Mouse (Mus musculus) hindbrain, embryonic 14.5 days (tissue): ENCODE results near the gene Dnajc8. TPM values are rescaled to one million over a fixed set of nuclear protein-coding genes. Genes with fewer than 3 reads are reported as not detected.
"Not testable (repeated sequence)": the region's sequence is repeated elsewhere in the genome, so short reads cannot be mapped to it uniquely, and the experiment has no call there.

Experiments used
- ATAC-seq: fragments of 200-750 bp; cut with Nextera tagmentation; 2 replicates; pipeline ENCODE4 v1.8.0; 2017; ENCODE audit warnings: moderate number of reproducible peaks, mild to moderate bottlenecking, moderate TSS enrichment, moderate library complexity; ENCODE audit not compliant: low FRiP score
- DNase-seq: peaks from one replicate; pipeline ENCODE4 v3.0.0-alpha.2; 2015; ENCODE audit warnings: low spot score
- H3K27ac ChIP-seq: fragments of 300-500 bp; sonication (generic); 2 replicates; pipeline ENCODE4 v1.5.1; 2014; ENCODE audit warnings: mild to moderate bottlenecking, moderate library complexity
- H3K27me3 ChIP-seq: fragments of 300-500 bp; sonication (generic); 2 replicates; pipeline ENCODE4 v1.6.1; 2014; ENCODE audit warnings: mild to moderate bottlenecking, low read length, mixed read lengths; ENCODE audit not compliant: control insufficient read depth, insufficient read depth
- H3K36me3 ChIP-seq: fragments of 300-500 bp; sonication (generic); replicated peaks from 2 replicates; pipeline ENCODE4 v1.6.1; 2014; ENCODE audit not compliant: control insufficient read depth, insufficient read depth
- H3K4me1 ChIP-seq: fragments of 300-500 bp; sonication (generic); replicated peaks from 2 replicates; pipeline ENCODE4 v1.6.1; 2014; ENCODE audit warnings: antibody characterized with exemption, low read length, mixed read lengths; ENCODE audit not compliant: control insufficient read depth, insufficient read depth
- H3K4me2 ChIP-seq: fragments of 300-500 bp; sonication (generic); replicated peaks from 2 replicates; pipeline ENCODE4 v1.6.1; 2014; ENCODE audit warnings: mild to moderate bottlenecking, moderate library complexity
- H3K4me3 ChIP-seq: fragments of 300-500 bp; sonication (generic); replicated peaks from 2 replicates; pipeline ENCODE4 v1.5.1; 2014; ENCODE audit warnings: mild to moderate bottlenecking, low read length
- H3K9ac ChIP-seq: fragments of 300-500 bp; sonication (generic); 2 replicates; pipeline ENCODE4 v1.6.1; 2014
- H3K9me3 ChIP-seq: fragments of 300-500 bp; sonication (generic); 2 replicates; pipeline ENCODE4 v1.6.1; 2016; ENCODE audit warnings: low read length; ENCODE audit not compliant: control insufficient read depth
- WGBS: fragments of 180-500 bp; shearing (Covaris S2); extraction: QIAGEN DNeasy Blood & Tissue Kit; methylation state at CpG from one replicate; pipeline ENCODE4 v1.1.7; 2014; 5-methylcytosine and 5-hydroxymethylcytosine counted together
- polyA plus RNA-seq: library from polyadenylated mRNA; unstranded; fragments of >200 nt; fragmentation: Nextera tagmentation; extraction: Ambion mirVana; gene quantifications from 2 replicates; pipeline ENCODE4 v1.2.1, GENCODE M21; 2014

The Dnajc8 gene
- polyA plus RNA-seq, 1 experiment from 2014 or later: 136 TPM

GRCm38 (mm10) chr4:132554221-132554620 is 18.9 kb downstream of the Dnajc8 start:
- H3K4me3 ChIP-seq: no peak overlapping the region
- H3K36me3 ChIP-seq: peaks cover 53% of the 10 kb centered on the region
- DNase-seq (no peak), ATAC-seq (no peak)
- no peaks in the 10 kb centered on the region for H3K9me3 ChIP-seq
- H3K4me1 ChIP-seq: no peaks in the 10 kb centered on the region
- WGBS: 76% methylated on average over 5 of the region's 5 CpGs
- H3K27ac ChIP-seq: no peak overlapping the region
- H3K9ac ChIP-seq: no peak overlapping the region
- no peaks in the 10 kb centered on the region for H3K27me3 ChIP-seq
- H3K4me2 ChIP-seq: no peak overlapping the region

GRCm38 (mm10) chr4:132554653-132555052 is 19.3 kb downstream of the Dnajc8 start:
- H3K4me3 ChIP-seq: no peak overlapping the region
- H3K27ac ChIP-seq: no peak overlapping the region
- ATAC-seq: no peak
- no peak overlapping the region for H3K9ac ChIP-seq
- WGBS: 82% methylated on average over 8 of the region's 8 CpGs
- peaks cover 49% of the 10 kb centered on the region for H3K36me3 ChIP-seq
- no peak for DNase-seq
- no peaks in the 10 kb centered on the region for H3K27me3 ChIP-seq
- no peak overlapping the region for H3K4me2 ChIP-seq
- no peaks in the 10 kb centered on the region for H3K9me3 ChIP-seq
- H3K4me1 ChIP-seq: no peaks in the 10 kb centered on the region

DNA sequence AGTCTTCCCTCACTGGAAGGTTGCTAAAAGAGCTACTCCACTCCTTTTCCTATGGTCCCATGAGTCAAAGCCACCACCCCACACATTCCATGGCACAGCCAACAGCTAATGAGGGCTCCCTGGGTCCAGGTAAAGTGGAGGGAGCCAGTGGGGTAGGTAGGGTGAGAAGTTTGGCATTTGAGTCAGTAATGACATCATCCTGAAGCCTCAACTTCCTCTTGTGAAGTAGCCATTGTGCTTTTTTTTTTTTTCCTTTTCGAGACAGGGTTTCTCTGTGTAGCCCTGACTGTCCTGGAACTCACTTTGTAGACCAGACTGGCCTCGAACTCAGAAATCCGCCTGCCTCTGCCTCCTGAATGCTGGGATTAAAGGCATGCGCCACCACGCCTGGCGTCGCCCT is 20.2 kb downstream of the Dnajc8 start:
- not testable (repeated sequence) for ATAC-seq, H3K27ac ChIP-seq, H3K4me1 ChIP-seq, H3K4me2 ChIP-seq, DNase-seq, H3K9ac ChIP-seq, H3K27me3 ChIP-seq, H3K9me3 ChIP-seq, H3K4me3 ChIP-seq
- WGBS: 92% methylated on average over 7 of the region's 7 CpGs
- H3K36me3 ChIP-seq: peaks cover 40% of the 10 kb centered on the region

DNA sequence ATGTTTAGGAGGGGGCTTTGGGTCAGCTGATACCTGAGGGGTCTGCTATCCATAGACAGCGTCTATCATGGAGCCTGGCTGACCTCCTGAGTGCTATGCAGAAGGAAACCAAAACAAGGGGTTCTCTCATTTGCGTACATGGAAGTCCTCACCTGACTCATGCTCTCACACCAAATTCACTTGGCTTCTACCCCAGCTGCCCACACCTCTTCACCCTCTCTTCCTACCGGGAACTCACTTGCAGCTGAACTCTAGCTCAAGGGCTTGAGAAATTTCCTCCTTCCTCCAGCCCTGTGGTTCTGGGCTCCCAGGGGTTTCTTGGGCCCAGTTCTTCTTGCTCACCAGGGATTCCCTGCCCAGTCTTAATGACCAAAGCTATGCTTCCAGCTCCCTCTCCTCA is 27.9 kb downstream of the Dnajc8 start:
- H3K9ac ChIP-seq: no peak overlapping the region
- H3K4me1 ChIP-seq: no peaks in the 10 kb centered on the region
- H3K4me2 ChIP-seq: no peak overlapping the region
- H3K4me3 ChIP-seq: no peak overlapping the region
- H3K36me3 ChIP-seq: no peaks in the 10 kb centered on the region
- ATAC-seq (no peak), DNase-seq (no peak)
- H3K27ac ChIP-seq: no peak overlapping the region
- H3K27me3 ChIP-seq: no peaks in the 10 kb centered on the region
- H3K9me3 ChIP-seq: no peaks in the 10 kb centered on the region
- 83% methylated on average over 3 of the region's 3 CpGs for WGBS

DNA sequence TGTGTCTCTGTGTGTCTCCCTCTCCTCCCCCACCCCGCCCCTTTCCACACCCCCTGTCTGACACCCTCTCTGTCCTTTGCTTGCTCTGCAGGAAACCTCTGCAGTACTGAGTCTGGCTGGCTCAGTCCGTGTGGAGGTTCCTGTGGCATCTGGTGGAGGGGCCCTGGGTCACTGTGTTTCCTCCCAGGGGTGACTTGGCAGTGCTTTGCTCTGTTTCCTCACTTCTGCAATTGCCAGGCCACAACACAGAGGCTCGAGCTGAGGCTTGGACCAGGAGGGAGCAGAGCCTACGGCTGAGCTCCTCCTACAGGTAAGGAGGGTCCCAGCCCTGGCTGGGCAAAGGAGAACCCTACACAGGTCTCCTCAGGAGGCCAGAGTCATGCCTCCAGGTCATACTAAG is 28.6 kb downstream of the Dnajc8 start, which contains the start of gene Ptafr:
Gene Ptafr, plus strand, starts transcription at position 103 of the 400 bp plus-strand sequence.
- 37% methylated on average over 4 of the region's 4 CpGs for WGBS
- H3K27me3 ChIP-seq: no peaks in the 10 kb centered on the region
- no peak within 1 kb of the TSS for H3K9ac ChIP-seq
- H3K4me3 ChIP-seq: no peak within 1 kb of the TSS
- H3K4me1 ChIP-seq: no peaks in the 10 kb centered on the region
- H3K36me3 ChIP-seq: no peaks in the 10 kb centered on the region
- no peaks in the 10 kb centered on the region for H3K9me3 ChIP-seq
- no peak within 1 kb of the TSS for H3K4me2 ChIP-seq
- no peak for DNase-seq
- no peak within 1 kb of the TSS for H3K27ac ChIP-seq
- no peak for ATAC-seq

DNA sequence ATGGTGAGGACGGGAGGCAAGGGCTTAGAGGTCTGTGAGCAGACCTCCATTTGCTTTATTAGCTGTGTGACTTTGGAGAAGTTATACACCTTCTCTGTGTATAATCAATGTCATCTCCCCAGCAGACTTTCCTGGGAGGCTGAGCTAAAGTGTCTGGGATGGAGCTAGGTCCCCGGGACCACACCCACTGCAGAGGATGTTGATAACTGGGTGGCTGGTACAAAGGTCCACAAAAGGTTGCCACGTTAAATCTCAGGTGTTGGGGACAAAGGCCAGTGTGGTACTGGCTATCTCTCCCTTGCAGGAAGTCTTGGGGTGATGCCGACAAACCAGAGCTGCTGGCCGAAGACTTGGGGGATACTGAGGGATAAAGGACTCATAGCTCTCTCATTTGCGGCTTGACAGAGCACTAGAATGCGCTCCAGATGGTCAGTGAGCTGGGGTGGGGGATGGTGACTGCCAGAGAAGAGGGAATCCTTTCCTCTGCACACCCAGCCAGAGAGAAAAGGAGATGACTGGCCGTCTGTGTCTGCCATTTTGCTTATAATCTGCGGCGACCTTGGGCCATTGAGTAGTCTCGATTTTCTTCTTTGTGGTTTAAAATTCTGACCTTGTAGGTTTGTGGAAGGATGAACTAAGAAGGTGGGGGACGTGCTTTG is 29.9 kb downstream of the Dnajc8 start:
- ATAC-seq (no peak), DNase-seq (no peak)
- 79% methylated on average over 12 of the region's 12 CpGs for WGBS
- Histone ChIP-seq H3K4me2 (no peak overlapping the region), H3K27me3 (no peaks in the 10 kb centered on the region), H3K36me3 (no peaks in the 10 kb centered on the region), H3K27ac (no peak overlapping the region), H3K9me3 (no peaks in the 10 kb centered on the region), H3K4me1 (no peaks in the 10 kb centered on the region), H3K9ac (no peak overlapping the region), H3K4me3 (no peak overlapping the region)

GRCm38 (mm10) chr4:132567361-132567779 is 32.0 kb downstream of the Dnajc8 start:
- Histone ChIP-seq H3K4me2 (no peak overlapping the region), H3K27ac (no peak overlapping the region), H3K27me3 (no peaks in the 10 kb centered on the region), H3K9me3 (no peaks in the 10 kb centered on the region), H3K4me1 (no peaks in the 10 kb centered on the region), H3K9ac (no peak overlapping the region), H3K4me3 (no peak overlapping the region), H3K36me3 (no peaks in the 10 kb centered on the region)
- ATAC-seq (no peak), DNase-seq (no peak)
- WGBS: 76% methylated on average over 9 of the region's 9 CpGs

DNA sequence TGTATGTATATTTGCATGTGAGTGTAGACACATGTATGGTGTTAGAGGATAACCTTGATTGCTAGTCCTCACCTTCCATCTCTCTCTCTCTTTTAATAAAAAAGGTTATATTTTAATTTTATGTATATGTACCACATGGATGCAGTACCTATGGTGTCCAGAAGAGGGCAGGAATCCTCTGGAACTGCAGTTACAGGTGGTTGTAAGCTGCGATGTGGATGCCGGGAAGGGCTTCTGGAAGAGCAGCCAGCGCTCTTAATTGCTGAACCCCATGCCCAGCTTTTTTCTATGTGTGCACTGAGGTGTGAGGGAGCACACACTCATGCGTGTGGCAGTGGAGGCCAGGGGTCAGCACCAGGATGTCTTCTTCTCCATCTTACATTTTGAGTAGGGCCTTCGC is 33.8 kb downstream of the Dnajc8 start:
- Histone ChIP-seq H3K36me3 (no peaks in the 10 kb centered on the region), H3K4me1 (no peaks in the 10 kb centered on the region), H3K4me3 (no peak overlapping the region), H3K9ac (no peak overlapping the region), H3K9me3 (no peaks in the 10 kb centered on the region), H3K27me3 (no peaks in the 10 kb centered on the region), H3K27ac (no peak overlapping the region), H3K4me2 (no peak overlapping the region)
- no peak for ATAC-seq
- DNase-seq: no peak
- 82% methylated on average over 5 of the region's 5 CpGs for WGBS

GRCm38 (mm10) chr4:132571190-132571589 is 35.8 kb downstream of the Dnajc8 start:
- H3K9me3 ChIP-seq: no peaks in the 10 kb centered on the region
- no peak overlapping the region for H3K27ac ChIP-seq
- ATAC-seq: no peak
- no peaks in the 10 kb centered on the region for H3K36me3 ChIP-seq
- WGBS: 84% methylated on average over 9 of the region's 9 CpGs
- no peak overlapping the region for H3K9ac ChIP-seq
- no peak for DNase-seq
- no peaks in the 10 kb centered on the region for H3K4me1 ChIP-seq
- H3K27me3 ChIP-seq: no peaks in the 10 kb centered on the region
- H3K4me3 ChIP-seq: no peak overlapping the region
- H3K4me2 ChIP-seq: no peak overlapping the region

GRCm38 (mm10) chr4:132573327-132573726 is 38.0 kb downstream of the Dnajc8 start:
- 73% methylated on average over 11 of the region's 11 CpGs for WGBS
- ATAC-seq (no peak), DNase-seq (no peak)
- H3K4me3 ChIP-seq: no peak overlapping the region
- no peak overlapping the region for H3K27ac ChIP-seq
- no peaks in the 10 kb centered on the region for H3K27me3 ChIP-seq
- no peaks in the 10 kb centered on the region for H3K36me3 ChIP-seq
- H3K9me3 ChIP-seq: no peaks in the 10 kb centered on the region
- no peaks in the 10 kb centered on the region for H3K4me1 ChIP-seq
- H3K9ac ChIP-seq: no peak overlapping the region
- H3K4me2 ChIP-seq: no peak overlapping the region
